Mouse (Mus musculus): ENCODE results near the gene 1600014C23Rik. TPM values are rescaled to one million over a fixed set of nuclear protein-coding genes. Genes with fewer than 3 reads are reported as not detected.

The 1600014C23Rik gene
- total and polyA plus RNA-seq, 3 experiments = 0.81 to 2.7 TPM; not detected in 1

- Histone ChIP-seq H3K4me3 (ENCODE audit: control insufficient read depth in 1 of 2, insufficient read depth in 1 of 2, low read depth in 2 of 2, low read length in 2 of 2) (peak overlapping the region; percentile 74 to 82), H3K27ac (ENCODE audit: control insufficient read depth, low read depth, low read length) (peak overlapping the region; percentile 64), H3K9ac (ENCODE audit: control insufficient read depth, low read depth, low read length, poor library complexity, severe bottlenecking) (peak overlapping the region; percentile 82), H3K79me2 (ENCODE audit: control insufficient read depth, insufficient read depth, low read length, poor library complexity) (peaks cover 2% of the 10 kb centered on the region; the same call in 1 of the 2 replicates), H3K27me3 (ENCODE audit: control insufficient read depth in 1 of 2, insufficient read depth in 2 of 2, low read length in 2 of 2) (no peaks in the 10 kb centered on the region), H3K4me1 (ENCODE audit: control insufficient read depth in 1 of 2, insufficient read depth in 2 of 2, low read length in 2 of 2) (peaks cover 2 to 22% of the 10 kb centered on the region in 2 experiments), H3K36me3 (ENCODE audit: control insufficient read depth in 1 of 2, insufficient read depth in 2 of 2, low read length in 2 of 2) (0 out of 4 replicates have a peak, but pooled peaks cover 0 to 2% of the 10 kb centered on the region in 2 experiments), H3K9me3 (replicated peaks; ENCODE audit: insufficient read depth, low read length) (no peaks in the 10 kb centered on the region)
- TF ChIP-seq SIN3A (IDR thresholded peaks at IDR 0.05; ENCODE audit: low read length) (peak; percentile 64), ZMIZ1 (IDR thresholded peaks at IDR 0.05; ENCODE audit: low read depth, low read length) (peak; percentile 46), MYC (IDR thresholded peaks at IDR 0.05; ENCODE audit: low read depth, low read length) (no peak), BHLHE40 (IDR thresholded peaks at IDR 0.05; ENCODE audit: borderline replicate concordance, low read depth, low read length) (peak; percentile 21; the same call in 1 of the 2 replicates), GATA1 (IDR thresholded peaks at IDR 0.05; ENCODE audit: low read depth, low read length) (no peak), MXI1 (IDR thresholded peaks at IDR 0.05; ENCODE audit: low read depth, low read length) (peak; percentile 52; the same call in 1 of the 2 replicates), CHD2 (IDR thresholded peaks at IDR 0.05; ENCODE audit: low read length) (no peak), POLR2AphosphoS5 (IDR thresholded peaks at IDR 0.05; ENCODE audit: borderline replicate concordance, low read depth, low read length) (no peak), POLR2AphosphoS2 (IDR thresholded peaks at IDR 0.05; ENCODE audit: low read length) (peak; percentile 43; the same call in 1 of the 2 replicates), RCOR1 (IDR thresholded peaks at IDR 0.05; ENCODE audit: low read depth, low read length) (no peak), POLR2A (IDR thresholded peaks at IDR 0.05; ENCODE audit: control insufficient read depth in 1 of 2, insufficient read depth in 1 of 2, low read depth in 1 of 2, low read length in 2 of 2, poor library complexity in 1 of 2) (peak; percentile 41 to 69; a peak in 2 of 4 replicates), CTCF (IDR thresholded peaks at IDR 0.05 in 2 of 3, conservative IDR thresholded peaks at IDR 0.05 in 1 of 3; ENCODE audit: control insufficient read depth in 1 of 3, insufficient read depth in 1 of 3, low read depth in 2 of 3, low read length in 3 of 3, poor library complexity in 1 of 3, severe bottlenecking in 1 of 3) (no peak), USF2 (IDR thresholded peaks at IDR 0.05; ENCODE audit: borderline replicate concordance in 1 of 2, insufficient read depth in 1 of 2, low read depth in 1 of 2, low read length in 2 of 2) (no peak), USF1 (IDR thresholded peaks at IDR 0.05; ENCODE audit: low read depth, low read length) (no peak), E2F4 (IDR thresholded peaks at IDR 0.05; ENCODE audit: borderline replicate concordance, low read depth, low read length) (0 out of 2 replicates have a peak, but pooled peaks have one; percentile 58), MAZ (IDR thresholded peaks at IDR 0.05; ENCODE audit: low read depth, low read length) (peak; percentile 95), ZC3H11A (IDR thresholded peaks at IDR 0.05; ENCODE audit: low read depth, low read length) (0 out of 2 replicates have a peak, but pooled peaks have one; percentile 8), GABPA (IDR thresholded peaks at IDR 0.05; ENCODE audit: low read depth, low read length) (no peak), MAFK (IDR thresholded peaks at IDR 0.05; ENCODE audit: borderline replicate concordance, low read depth, low read length) (no peak), TCF12 (IDR thresholded peaks at IDR 0.05; ENCODE audit: low read depth, low read length) (peak; percentile 60; the same call in 1 of the 2 replicates), ZKSCAN1 (IDR thresholded peaks at IDR 0.05; ENCODE audit: low read depth, low read length) (no peak), MAX (IDR thresholded peaks at IDR 0.05; ENCODE audit: low read length) (peak; percentile 40), UBTF (IDR thresholded peaks at IDR 0.05; ENCODE audit: borderline replicate concordance, insufficient read depth, low read depth, low read length) (no peak), NRF1 (IDR thresholded peaks at IDR 0.05; ENCODE audit: insufficient read depth, low read depth, low read length, poor library complexity, severe bottlenecking) (peak; percentile 76), NELFE (IDR thresholded peaks at IDR 0.05; ENCODE audit: low read depth, low read length) (peak; percentile 37), HCFC1 (IDR thresholded peaks at IDR 0.05; ENCODE audit: low read depth, low read length) (peak; percentile 60; the same call in 1 of the 2 replicates)
- peak; percentile 92 for DNase-seq (ENCODE audit: low read depth, low spot score)
Observed at GRCm38 (mm10) chr17:45736311-45737077, 2.9 kb upstream of the 1600014C23Rik start.
